Mouse (Mus musculus): ENCODE measurements around the gene Kcnh8.
A peak's percentile ranks its signal among the peaks of the same experiment; 100 is the strongest.

Kcnh8 gene

DNA sequence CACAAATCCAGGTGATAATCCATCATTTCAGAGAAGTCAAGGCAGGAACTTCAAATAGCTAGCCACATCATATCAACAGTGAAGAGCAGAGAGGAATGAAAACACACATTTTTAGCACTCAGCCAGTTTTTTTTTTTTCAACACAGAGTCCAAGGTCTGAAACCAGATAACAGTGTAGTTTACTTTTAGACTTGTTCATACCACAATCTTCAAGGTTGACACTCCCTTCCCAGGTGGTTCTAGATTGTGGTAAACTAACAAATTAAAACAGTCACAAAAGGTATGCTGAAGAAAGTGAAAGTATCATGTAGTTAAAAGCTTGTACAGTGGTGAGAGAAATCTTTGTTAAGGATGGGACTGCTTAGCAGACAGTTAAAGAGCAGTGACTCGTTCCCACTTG is 216.5 kb downstream of the Kcnh8 start:
- DNase-seq (ENCODE audit: low read depth, low spot score) = no peak

DNA sequence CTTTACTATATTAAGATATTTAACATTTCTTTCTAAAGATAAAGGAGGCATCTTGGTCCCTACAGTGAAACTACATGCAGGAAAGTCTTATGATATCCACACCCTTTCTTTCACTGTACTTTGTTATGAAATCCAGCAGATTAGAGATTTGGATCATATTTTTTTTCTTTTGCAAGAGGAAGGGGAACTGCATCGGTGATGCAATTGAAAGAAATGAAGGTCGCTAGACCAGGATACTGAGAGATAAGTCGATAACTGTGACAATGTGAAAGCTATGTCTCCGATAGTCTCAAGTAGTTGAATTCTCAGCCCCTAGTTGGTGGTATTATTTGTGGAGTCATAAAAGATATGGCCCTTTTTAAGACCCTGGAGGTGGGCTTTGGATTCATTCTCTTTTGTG is 227.2 kb downstream of the Kcnh8 start:
- DNase-seq (ENCODE audit: low read depth, low spot score) = no peak

DNA sequence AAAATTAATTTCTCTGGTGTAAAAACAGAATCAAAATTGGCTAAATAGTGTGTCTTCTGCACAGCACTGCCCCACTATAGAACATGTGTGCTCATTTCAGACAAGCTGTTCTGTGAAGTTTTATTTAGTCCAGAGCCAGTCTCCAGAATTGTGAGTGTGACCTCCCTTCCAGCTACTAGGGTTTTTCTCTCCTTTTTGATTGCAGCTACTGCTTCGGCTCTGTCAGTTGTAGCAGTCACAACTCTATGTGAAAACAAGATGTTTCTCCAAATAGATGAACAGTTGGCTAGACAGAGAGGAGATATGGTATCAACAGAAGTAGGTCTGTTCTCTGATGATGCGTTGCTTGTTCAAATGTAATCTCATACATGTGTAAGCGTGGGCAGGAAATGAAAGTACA is 270.7 kb downstream of the Kcnh8 start:
- DNase-seq (ENCODE audit: low read depth, low spot score) = peak; percentile 58

DNA sequence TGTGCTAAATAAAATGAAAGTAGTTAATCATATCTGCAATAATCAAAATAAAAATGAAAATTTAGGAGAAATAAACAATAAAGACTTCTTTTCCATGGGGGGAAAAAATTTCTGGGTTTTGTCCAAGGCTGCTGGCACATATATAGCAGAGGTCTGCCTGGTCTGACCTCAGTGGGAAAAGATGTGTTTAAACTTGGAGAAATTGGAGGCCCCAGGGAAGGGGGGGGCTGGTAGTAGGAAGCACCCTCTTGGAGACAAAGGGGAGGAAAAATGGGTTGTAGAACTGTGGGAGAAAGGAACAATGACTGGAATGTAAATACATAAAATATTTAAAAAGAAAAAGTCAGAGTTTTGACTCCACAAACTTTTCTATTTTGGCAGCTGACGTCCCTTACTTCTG is 276.5 kb downstream of the Kcnh8 start:
- no peak for DNase-seq (ENCODE audit: low read depth, low spot score)

DNA sequence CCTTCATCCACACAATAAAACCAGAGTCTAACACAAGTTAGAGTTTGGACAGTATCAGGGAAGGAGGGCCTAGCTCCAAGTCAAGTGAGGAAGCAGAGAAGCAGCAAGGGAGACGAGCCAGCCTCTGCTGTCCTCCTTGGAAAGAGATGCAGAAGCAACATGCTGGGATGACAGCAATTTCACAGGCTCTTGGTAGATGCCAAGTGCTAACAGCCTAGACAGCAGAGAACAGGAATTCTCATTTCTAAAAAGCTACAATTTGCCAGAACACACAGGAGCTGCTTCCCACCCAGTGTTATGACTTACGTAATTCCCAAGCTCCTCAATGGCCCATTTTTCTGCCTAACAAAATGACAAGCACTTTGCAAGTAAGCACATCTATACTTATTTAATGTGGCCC is 277.5 kb downstream of the Kcnh8 start:
- peak; percentile 79 for DNase-seq (ENCODE audit: low read depth, low spot score)

DNA sequence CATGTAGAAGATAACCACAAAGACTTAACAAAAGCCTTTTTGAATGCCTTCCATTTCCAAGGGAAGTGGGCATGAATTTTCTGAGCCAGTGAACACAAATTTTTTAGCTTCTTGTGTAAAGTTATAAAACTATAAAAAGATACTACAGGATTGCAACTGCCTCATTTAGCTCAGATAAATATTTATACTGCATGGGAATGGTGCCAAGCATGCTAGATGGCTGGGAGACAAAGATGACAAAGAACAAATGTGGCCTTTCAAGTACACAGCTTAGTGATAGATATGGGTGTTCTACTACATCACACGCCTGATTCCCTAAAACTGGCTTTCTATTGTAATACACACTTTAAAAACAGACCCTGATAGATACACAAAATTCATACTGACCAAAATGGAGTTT is 282.7 kb downstream of the Kcnh8 start:
- DNase-seq (ENCODE audit: low read depth, low spot score) = peak; percentile 5

DNA sequence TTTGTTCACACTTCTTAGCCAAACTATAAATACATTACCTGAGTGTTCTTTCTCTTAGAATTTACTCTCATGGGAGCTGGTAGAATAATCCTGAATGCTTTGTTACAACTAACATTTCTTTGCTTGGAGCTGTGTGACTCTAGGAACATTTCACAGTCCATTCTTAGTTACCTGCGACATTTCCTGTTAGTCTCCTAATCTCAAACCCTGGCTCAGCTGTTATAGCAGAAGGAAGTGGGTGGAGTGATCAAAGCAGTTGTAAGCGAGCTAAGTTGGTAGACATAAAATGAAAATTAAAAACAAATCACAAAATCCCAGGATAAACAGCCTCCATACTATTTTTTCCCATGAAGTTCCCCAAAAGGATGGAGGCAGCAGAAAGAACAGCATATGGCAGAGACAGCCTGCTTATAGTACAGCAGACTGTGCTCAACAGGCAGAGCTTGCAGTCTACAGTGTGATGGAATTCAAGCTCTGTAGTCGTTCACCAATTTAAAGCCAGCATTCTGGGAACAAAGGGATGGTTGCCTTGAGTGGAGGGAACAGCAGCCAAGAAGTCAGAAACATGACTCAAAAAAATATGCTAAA is 318.1 kb downstream of the Kcnh8 start:
- peak; percentile 83 for DNase-seq (ENCODE audit: low read depth, low spot score)

DNA sequence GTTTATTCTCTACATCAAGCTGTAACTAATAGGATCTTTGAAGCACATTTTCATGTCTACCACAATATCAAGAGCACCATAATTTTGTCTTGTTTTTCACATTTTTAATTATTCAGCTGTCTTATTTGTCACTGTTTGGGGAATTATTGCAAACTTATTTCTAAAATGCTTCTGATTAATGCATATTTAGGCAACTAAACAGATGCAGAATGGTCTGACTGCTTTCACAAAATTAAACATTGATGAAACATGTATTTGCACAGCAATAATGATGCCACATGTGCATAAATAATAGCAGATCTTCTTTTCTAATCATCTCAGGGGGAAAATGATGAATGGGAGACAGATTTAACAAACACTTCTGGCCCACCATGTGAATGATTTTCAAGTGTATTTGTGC is 341.5 kb downstream of the Kcnh8 start:
- no peak for DNase-seq (ENCODE audit: low read depth, low spot score)

DNA sequence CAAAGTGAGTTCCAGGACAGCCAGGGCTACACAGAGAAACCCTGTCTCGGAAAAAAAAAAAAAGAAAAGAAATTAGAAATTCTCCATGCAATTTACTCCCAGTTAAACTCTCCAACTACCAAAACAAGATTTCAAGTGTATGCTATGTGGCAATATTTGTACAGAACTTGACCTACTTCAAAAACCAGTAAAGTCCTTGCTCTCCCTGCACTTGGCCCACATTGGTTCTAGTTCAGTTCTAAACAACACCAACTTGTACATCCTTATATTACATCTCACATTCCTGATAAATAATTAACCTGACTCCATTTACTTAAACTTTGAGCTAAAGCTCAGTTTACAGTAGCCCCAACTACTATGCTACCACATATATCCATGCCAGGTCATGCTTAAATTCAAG is 370.2 kb downstream of the Kcnh8 start:
- DNase-seq (ENCODE audit: low read depth, low spot score) = no peak

DNA sequence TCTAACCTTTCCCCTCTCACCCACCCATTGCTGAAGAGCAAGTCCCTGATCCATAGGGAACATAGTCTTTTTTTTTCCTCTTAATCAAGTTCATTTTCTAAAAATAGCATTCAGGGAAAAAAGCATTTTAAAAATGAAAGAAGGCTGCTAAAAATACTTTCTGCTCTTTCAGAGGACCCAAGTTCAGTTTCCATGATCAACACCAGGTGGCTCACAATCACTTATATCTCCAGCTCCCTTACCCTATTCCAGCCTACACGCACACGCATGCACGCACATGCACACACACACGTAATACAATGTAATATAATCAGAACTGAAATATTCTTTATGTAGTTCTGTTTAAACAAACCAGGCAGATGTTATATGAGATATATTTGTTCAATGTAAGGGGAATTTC is 378.4 kb downstream of the Kcnh8 start:
- DNase-seq (ENCODE audit: low read depth, low spot score) = peak; percentile 8
